24 mouse cellular contexts compared by ENCODE assay signal in the genomic region with DNA sequence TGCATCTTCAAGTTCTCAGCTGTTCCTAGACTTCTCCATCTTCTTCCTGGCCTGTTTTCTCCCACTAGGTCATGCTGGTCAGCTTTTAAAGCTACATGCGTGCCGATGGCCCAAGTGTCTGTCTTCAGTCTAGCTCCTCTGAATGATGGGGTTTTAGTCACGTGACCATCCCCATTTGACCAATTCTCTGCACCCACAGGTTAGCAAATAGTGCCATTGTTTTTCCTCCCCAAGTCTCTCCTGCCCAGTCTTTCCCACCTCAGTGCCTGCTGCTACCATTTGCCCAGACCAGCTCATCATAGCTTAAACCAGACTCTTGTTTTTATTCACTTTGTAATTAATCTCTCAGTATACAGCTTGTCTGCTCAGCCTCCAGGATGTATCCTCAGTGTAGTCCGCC.
DNase-seq lines count a peak whose midpoint lies in the region; ATAC-seq and TF ChIP-seq lines count a peak whose summit lies in the region.
"Had no signal": no experiment of that assay in that cellular context is flagged by ENCODE, and none has a peak within 500 bp of the region (broad histone marks: within the 10 kb centered on the region; RNA-seq: fewer than 3 reads in every experiment).

No protein-coding gene starts in this region.

- no peak for ATAC-seq in forebrain, embryonic 16.5 days
- no peak for ATAC-seq in hindbrain, embryonic 15.5 days (ENCODE audit: low FRiP score, low read depth)
- ATAC-seq in hindbrain, embryonic 12.5 days (ENCODE audit: low FRiP score), result no peak
- no peak for ATAC-seq in midbrain, postnatal 0 days (ENCODE audit: low FRiP score)
- no peak for ATAC-seq in erythroblast, adult 5-6 weeks (replicated peaks; ENCODE audit: low FRiP score, poor library complexity, severe bottlenecking)
- ATAC-seq: liver, postnatal 0 days; lung, postnatal 0 days had no signal

- no peaks in the 10 kb centered on the region for H3K27me3 ChIP-seq in forebrain, embryonic 10.5 days (ENCODE audit: poor library complexity, severe bottlenecking)
- no peaks in the 10 kb centered on the region for H3K27me3 ChIP-seq in forebrain, embryonic 16.5 days (replicated peaks; ENCODE audit: control insufficient read depth, insufficient read depth, low read length)
- no peaks in the 10 kb centered on the region for H3K27me3 ChIP-seq in hindbrain, embryonic 15.5 days
- no peaks in the 10 kb centered on the region for H3K27me3 ChIP-seq in hindbrain, embryonic 12.5 days
- H3K27me3 ChIP-seq in midbrain, embryonic 10.5 days (ENCODE audit: low read depth, poor library complexity, severe bottlenecking), result peaks cover 10% of the 10 kb centered on the region; the same call in 1 of the 2 replicates
- no peaks in the 10 kb centered on the region for H3K27me3 ChIP-seq in midbrain, postnatal 0 days (ENCODE audit: insufficient read depth, low read length)
- H3K27me3 ChIP-seq: heart, embryonic 12.5 days; kidney, embryonic 15.5 days had no signal

- no peak overlapping the region for H3K9ac ChIP-seq in forebrain, embryonic 16.5 days (replicated peaks; ENCODE audit: low read depth, low read length)
- H3K9ac ChIP-seq in hindbrain, embryonic 15.5 days, result no peak overlapping the region
- no peak overlapping the region for H3K9ac ChIP-seq in hindbrain, embryonic 12.5 days
- no peak overlapping the region for H3K9ac ChIP-seq in midbrain, postnatal 0 days (replicated peaks; ENCODE audit: low read length, poor library complexity, severe bottlenecking)
- H3K9ac ChIP-seq: heart, embryonic 12.5 days; kidney, embryonic 15.5 days; liver, postnatal 0 days had no signal

- H3K4me1 ChIP-seq in forebrain, embryonic 10.5 days, result peaks cover 35% of the 10 kb centered on the region
- peaks cover 25% of the 10 kb centered on the region for H3K4me1 ChIP-seq in forebrain, embryonic 16.5 days (replicated peaks; ENCODE audit: control insufficient read depth, insufficient read depth, low read length)
- peaks cover 28% of the 10 kb centered on the region for H3K4me1 ChIP-seq in hindbrain, embryonic 15.5 days (replicated peaks)
- H3K4me1 ChIP-seq in hindbrain, embryonic 12.5 days, result peaks cover 13% of the 10 kb centered on the region
- H3K4me1 ChIP-seq in midbrain, embryonic 10.5 days, result peaks cover 25% of the 10 kb centered on the region
- H3K4me1 ChIP-seq in midbrain, postnatal 0 days (ENCODE audit: insufficient read depth, low read length), result peaks cover 7% of the 10 kb centered on the region; the same call in 1 of the 2 replicates
- H3K4me1 ChIP-seq: kidney, embryonic 15.5 days had no signal

- 93% methylated on average over 4 of the region's 4 CpGs for WGBS in forebrain, embryonic 10.5 days
- 81% methylated on average over 4 of the region's 4 CpGs for WGBS in forebrain, embryonic 16.5 days
- WGBS in hindbrain, embryonic 15.5 days, result 79% methylated on average over 4 of the region's 4 CpGs
- 78% methylated on average over 4 of the region's 4 CpGs for WGBS in hindbrain, embryonic 12.5 days
- WGBS in midbrain, embryonic 10.5 days, result 83% methylated on average over 4 of the region's 4 CpGs
- 80% methylated on average over 4 of the region's 4 CpGs for WGBS in midbrain, postnatal 0 days

- H3K4me2 ChIP-seq in forebrain, embryonic 16.5 days (ENCODE audit: low read length), result no peak overlapping the region
- no peak overlapping the region for H3K4me2 ChIP-seq in hindbrain, embryonic 15.5 days
- no peak overlapping the region for H3K4me2 ChIP-seq in hindbrain, embryonic 12.5 days (replicated peaks)
- H3K4me2 ChIP-seq in midbrain, postnatal 0 days (ENCODE audit: low read depth, low read length, poor library complexity, severe bottlenecking), result no peak overlapping the region
- H3K4me2 ChIP-seq: heart, embryonic 12.5 days; kidney, embryonic 15.5 days; liver, embryonic 11.5 days had no signal

- no peaks in the 10 kb centered on the region for H3K9me3 ChIP-seq in forebrain, embryonic 10.5 days
- H3K9me3 ChIP-seq in forebrain, embryonic 16.5 days (ENCODE audit: control insufficient read depth, low read length), result no peaks in the 10 kb centered on the region
- no peaks in the 10 kb centered on the region for H3K9me3 ChIP-seq in hindbrain, embryonic 15.5 days
- no peaks in the 10 kb centered on the region for H3K9me3 ChIP-seq in hindbrain, embryonic 12.5 days (replicated peaks)
- no peaks in the 10 kb centered on the region for H3K9me3 ChIP-seq in midbrain, embryonic 10.5 days (replicated peaks)
- H3K9me3 ChIP-seq in midbrain, postnatal 0 days (ENCODE audit: low read length), result no peaks in the 10 kb centered on the region
- H3K9me3 ChIP-seq: embryonic facial prominence, embryonic 10.5 days; heart, embryonic 12.5 days; kidney, embryonic 15.5 days had no signal

- no peaks in the 10 kb centered on the region for H3K36me3 ChIP-seq in forebrain, embryonic 10.5 days (replicated peaks)
- H3K36me3 ChIP-seq in forebrain, embryonic 16.5 days (ENCODE audit: control insufficient read depth, insufficient read depth), result no peaks in the 10 kb centered on the region
- H3K36me3 ChIP-seq in hindbrain, embryonic 15.5 days, result no peaks in the 10 kb centered on the region
- no peaks in the 10 kb centered on the region for H3K36me3 ChIP-seq in hindbrain, embryonic 12.5 days
- H3K36me3 ChIP-seq in midbrain, embryonic 10.5 days, result no peaks in the 10 kb centered on the region
- no peaks in the 10 kb centered on the region for H3K36me3 ChIP-seq in midbrain, postnatal 0 days (ENCODE audit: insufficient read depth, low read length)
- H3K36me3 ChIP-seq: embryonic facial prominence, embryonic 10.5 days; heart, embryonic 12.5 days; kidney, embryonic 15.5 days had no signal

- TF ChIP-seq CTCF in midbrain, postnatal 0 days (IDR thresholded peaks at IDR 0.05), result no peak

- no peak for DNase-seq in forebrain, embryonic 10.5 days (ENCODE audit: extremely low spot score, low spot score)
- no peak for DNase-seq in midbrain, embryonic 10.5 days (ENCODE audit: low spot score)
- no peak for DNase-seq in midbrain, postnatal 0 days (ENCODE audit: low spot score)
- no peak for DNase-seq in layer of hippocampus, adult 18-20 months (ENCODE audit: low spot score in 2 of 2)
- DNase-seq: adrenal gland, postnatal 14 days; cerebellum, adult 11 months; cerebellum, postnatal 10 days; gastrocnemius, postnatal 25 days; heart, adult 18-20 months; heart, postnatal 10 days; kidney, adult 11 months; kidney, postnatal 36 days; liver, postnatal 0 days; spleen, adult 18-20 months had no signal

- peak overlapping the region; percentile 15; the same call in 1 of the 2 replicates for H3K27ac ChIP-seq in forebrain, embryonic 10.5 days
- H3K27ac ChIP-seq in forebrain, embryonic 16.5 days (ENCODE audit: low read length), result no peak overlapping the region
- H3K27ac ChIP-seq in hindbrain, embryonic 15.5 days (replicated peaks), result 0 out of 2 replicates have a peak overlapping the region, but pooled peaks have one; percentile 26
- no peak overlapping the region for H3K27ac ChIP-seq in hindbrain, embryonic 12.5 days
- peak overlapping the region; percentile 60; the same call in 1 of the 2 replicates for H3K27ac ChIP-seq in midbrain, embryonic 10.5 days (replicated peaks)
- 0 out of 2 replicates have a peak overlapping the region, but pooled peaks have one; percentile 18 for H3K27ac ChIP-seq in midbrain, postnatal 0 days (ENCODE audit: low read depth, low read length)
- H3K27ac ChIP-seq: kidney, embryonic 15.5 days; macrophage had no signal

- H3K4me3 ChIP-seq in forebrain, embryonic 10.5 days, result no peak overlapping the region
- H3K4me3 ChIP-seq in forebrain, embryonic 16.5 days (replicated peaks; ENCODE audit: low read length), result no peak overlapping the region
- H3K4me3 ChIP-seq in hindbrain, embryonic 15.5 days, result no peak overlapping the region
- no peak overlapping the region for H3K4me3 ChIP-seq in hindbrain, embryonic 12.5 days
- no peak overlapping the region for H3K4me3 ChIP-seq in midbrain, embryonic 10.5 days
- no peak overlapping the region for H3K4me3 ChIP-seq in midbrain, postnatal 0 days (ENCODE audit: low read depth, low read length)
- H3K4me3 ChIP-seq: embryonic facial prominence, embryonic 10.5 days; heart, embryonic 12.5 days; kidney, embryonic 15.5 days had no signal

Comparison
In these comparisons a context has a peak if more than half of its experiments do, and no peak if none do; other contexts are left out.
1. H3K27ac ChIP-seq: peak in forebrain, embryonic 10.5 days (single experiment), hindbrain, embryonic 15.5 days (single experiment), midbrain, embryonic 10.5 days (single experiment) and midbrain, postnatal 0 days (single experiment); none in forebrain, embryonic 16.5 days (single experiment) and hindbrain, embryonic 12.5 days (single experiment).